Mouse (Mus musculus) CH12.LX (cell line): ENCODE measurements at regions not wholly inside any gene's neighbourhood (a gene's known extent, or its start where the extent isn't known, plus 50 kb on each side); places are given as distances from the start of the nearest gene placed in this dataset.

Experiments
- CTCF ChIP-seq, 2 experiments: IDR thresholded peaks in 1 of 2; conservative IDR thresholded peaks in 1 of 2; 2 replicates each; pipeline ENCODE4 v1.5.1; 2011 to 2012; ENCODE audit warnings: low read depth in 2 of 2, low read length in 2 of 2, improper control_type of control experiment in 1 of 2, inconsistent platforms in 1 of 2, mild to moderate bottlenecking in 1 of 2, moderate library complexity in 1 of 2
- E2F4 ChIP-seq: IDR thresholded peaks from 2 replicates; pipeline ENCODE4 v1.6.1; 2011; ENCODE audit warnings: low read depth, low read length, improper control_type of control experiment; ENCODE audit not compliant: insufficient replicate concordance
- JUND ChIP-seq: conservative IDR thresholded peaks from 2 replicates; pipeline ENCODE4 v1.6.1; 2011; ENCODE audit warnings: low read depth, low read length, improper control_type of control experiment
- KAT2A ChIP-seq: IDR thresholded peaks from 2 replicates; pipeline ENCODE4 v1.6.1; 2012; ENCODE audit warnings: low read length, improper control_type of control experiment, inconsistent platforms; ENCODE audit not compliant: insufficient replicate concordance
- MAX ChIP-seq: IDR thresholded peaks from 2 replicates; pipeline ENCODE4 v1.6.1; 2011; ENCODE audit warnings: low read length, improper control_type of control experiment
- POLR2A ChIP-seq: IDR thresholded peaks from 2 replicates; pipeline ENCODE4 v1.6.1; 2011; ENCODE audit warnings: low read depth, mild to moderate bottlenecking, improper control_type of control experiment, low read length
- SIN3A ChIP-seq: IDR thresholded peaks from 2 replicates; pipeline ENCODE4 v1.6.1; 2012; ENCODE audit warnings: low read length, improper control_type of control experiment, inconsistent platforms
- USF1 ChIP-seq: IDR thresholded peaks from 2 replicates; pipeline ENCODE4 v1.6.1; 2014; ENCODE audit warnings: low read depth, mild to moderate bottlenecking, inconsistent platforms, low read length, improper control_type of control experiment
- ZKSCAN1 ChIP-seq: IDR thresholded peaks from 2 replicates; pipeline ENCODE4 v1.6.1; 2012; ENCODE audit warnings: low read depth, inconsistent platforms, low read length, improper control_type of control experiment, borderline replicate concordance

- TF ChIP-seq E2F4 (no peak), USF1 (no peak), JUND (no peak), CTCF (conservative IDR thresholded peaks at IDR 0.05 in 1 of 2, IDR thresholded peaks at IDR 0.05 in 1 of 2; ENCODE audit: low read depth in 2 of 2, low read length in 2 of 2) (no peak), POLR2A (no peak), SIN3A (no peak), ZKSCAN1 (no peak), MAX (no peak), KAT2A (no peak)
Measured at GRCm38 (mm10) chr5:18433287-18433686, 73.1 kb upstream of the Gnai1 start.
